Mouse (Mus musculus): ENCODE measurements around the gene Mrps27.

DNA sequence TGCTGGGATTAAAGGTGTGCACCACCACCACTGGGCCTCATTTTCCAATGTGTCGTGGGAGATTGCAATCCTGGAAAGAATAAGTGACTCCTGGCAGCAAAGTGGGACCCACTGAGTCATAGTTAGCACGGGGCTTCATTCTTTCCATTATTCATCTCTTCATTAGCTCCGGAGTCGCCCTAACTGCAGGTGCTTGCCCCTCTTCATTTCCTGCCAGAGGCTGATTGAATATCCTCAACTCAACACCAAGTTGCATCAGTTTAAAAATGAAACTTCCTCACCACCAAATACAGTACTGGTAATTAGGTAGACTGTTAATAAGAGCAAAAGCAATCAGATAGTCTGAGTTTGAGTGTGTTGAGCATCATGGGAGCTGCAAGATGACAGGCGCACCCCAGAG lies 30.5 kb upstream of the Mrps27 start:
- no peak for TF ChIP-seq CTCF (IDR thresholded peaks at IDR 0.05; ENCODE audit: control insufficient read depth, insufficient read depth, low read length)
- TF ChIP-seq POLR2A (IDR thresholded peaks at IDR 0.05; ENCODE audit: borderline replicate concordance, control insufficient read depth, low read depth, low read length), result no peak

Measured in bone marrow, adult 2 months (tissue).